Mouse (Mus musculus): ENCODE measurements around the gene Herc4.

GRCm38 (mm10) chr10:63248421-63248820 lies 4.8 kb downstream of the Herc4 start:
- TF ChIP-seq POLR2A (IDR thresholded peaks at IDR 0.05; ENCODE audit: control insufficient read depth, extremely low read depth, insufficient read depth, low read length, poor library complexity): no peak
- no peak for TF ChIP-seq CTCF (IDR thresholded peaks at IDR 0.05; ENCODE audit: borderline replicate concordance, control insufficient read depth, extremely low read depth, insufficient read depth, low read length, poor library complexity)

Measured in thymus, adult 2 months (tissue).